Mouse (Mus musculus) regulatory T cell (primary cell): ENCODE results near the gene Ociad2.

Source experiments
- in situ Hi-C: fragments of 300-600 bp; cut with MboI, MseI; formaldehyde crosslinking; loops from one replicate; pipeline ENCODE4 v1.15.1; 2025; ENCODE audit warnings: high pct_unique_total_duplicates

The Ociad2 gene

GRCm38 (mm10) chr5:73340723-73341235 is at the start of gene Ociad2:
TSS of gene Ociad2 (minus strand) at chr5:73341028.
- in situ Hi-C loops = no loop called here

- in situ Hi-C loops = loop anchor here (5.0 kb wide), 2 partner anchors 66 to 246 kb away; no protein-coding TSS in a partner anchor
Observed at GRCm38 (mm10) chr5:73383647-73383970, 42.8 kb upstream of the Ociad2 start.

GRCm38 (mm10) chr5:73382737-73383646 is 42.2 kb upstream of the Ociad2 start:
- in situ Hi-C loops = loop anchor here (5.0 kb wide), 2 partner anchors 66 to 246 kb away; no protein-coding TSS in a partner anchor

- in situ Hi-C loops = loop anchor here (5.0 kb wide), 2 partner anchors 65 to 245 kb away; no protein-coding TSS in a partner anchor
Observed at GRCm38 (mm10) chr5:73381976-73382540, 41.2 kb upstream of the Ociad2 start.

GRCm38 (mm10) chr5:73381510-73381909 is 40.7 kb upstream of the Ociad2 start:
- in situ Hi-C loops = loop anchor here (5.0 kb wide), 2 partner anchors 64 to 244 kb away; no protein-coding TSS in a partner anchor

GRCm38 (mm10) chr5:73380829-73381228 is 40.0 kb upstream of the Ociad2 start:
- in situ Hi-C loops = loop anchor here (5.0 kb wide), 2 partner anchors 64 to 244 kb away; no protein-coding TSS in a partner anchor

GRCm38 (mm10) chr5:73379908-73380307 is 39.1 kb upstream of the Ociad2 start:
- in situ Hi-C loops = loop anchor here (5.0 kb wide), 2 partner anchors 63 to 243 kb away; no protein-coding TSS in a partner anchor

GRCm38 (mm10) chr5:73376491-73376890 is 35.7 kb upstream of the Ociad2 start:
- in situ Hi-C loops = no loop called here

- in situ Hi-C loops = no loop called here
Observed at GRCm38 (mm10) chr5:73376041-73376440, 35.2 kb upstream of the Ociad2 start.

GRCm38 (mm10) chr5:73373184-73373583 is 32.4 kb upstream of the Ociad2 start:
- in situ Hi-C loops = no loop called here

- in situ Hi-C loops = no loop called here
Observed at GRCm38 (mm10) chr5:73372601-73373000, 31.8 kb upstream of the Ociad2 start.

- in situ Hi-C loops = no loop called here
Observed at GRCm38 (mm10) chr5:73369731-73370130, 28.9 kb upstream of the Ociad2 start.

GRCm38 (mm10) chr5:73368845-73369447 is 28.1 kb upstream of the Ociad2 start:
- in situ Hi-C loops = no loop called here

GRCm38 (mm10) chr5:73367906-73368305 is 27.1 kb upstream of the Ociad2 start:
- in situ Hi-C loops = no loop called here

GRCm38 (mm10) chr5:73364107-73364864 is 23.5 kb upstream of the Ociad2 start:
- in situ Hi-C loops = no loop called here

- in situ Hi-C loops = no loop called here
Observed at GRCm38 (mm10) chr5:73362791-73363190, 22.0 kb upstream of the Ociad2 start.

- in situ Hi-C loops = no loop called here
Observed at GRCm38 (mm10) chr5:73362338-73362737, 21.5 kb upstream of the Ociad2 start.

- in situ Hi-C loops = no loop called here
Observed at GRCm38 (mm10) chr5:73360240-73360639, 19.4 kb upstream of the Ociad2 start.

GRCm38 (mm10) chr5:73359752-73360141 is 18.9 kb upstream of the Ociad2 start:
- in situ Hi-C loops = no loop called here

GRCm38 (mm10) chr5:73359134-73359751 is 18.4 kb upstream of the Ociad2 start:
- in situ Hi-C loops = no loop called here

GRCm38 (mm10) chr5:73355393-73355792 is 14.6 kb upstream of the Ociad2 start:
- in situ Hi-C loops = no loop called here
